Mouse (Mus musculus) forebrain, embryonic 13.5 days (tissue): Measurements from ENCODE around the gene Adamtsl3. TPM values are rescaled to one million over a fixed set of nuclear protein-coding genes. Genes with fewer than 3 reads are reported as not detected.

ENCODE experiments used
- ATAC-seq: fragments of 200-750 bp; cut with Nextera tagmentation; 2 replicates; pipeline ENCODE4 v1.8.0; 2017
- H3K27ac ChIP-seq: fragments of 300-500 bp; sonication (generic); 2 replicates; pipeline ENCODE4 v1.5.1; 2015; ENCODE audit warnings: inconsistent platforms, mild to moderate bottlenecking, moderate library complexity
- H3K27me3 ChIP-seq: fragments of 300-500 bp; sonication (generic); 2 replicates; pipeline ENCODE4 v1.6.1; 2015; ENCODE audit warnings: mild to moderate bottlenecking, inconsistent platforms
- H3K36me3 ChIP-seq: fragments of 300-500 bp; sonication (generic); 2 replicates; pipeline ENCODE4 v1.6.1; 2015; ENCODE audit warnings: mild to moderate bottlenecking, inconsistent platforms; ENCODE audit not compliant: poor library complexity, severe bottlenecking
- H3K4me1 ChIP-seq: fragments of 300-500 bp; sonication (generic); 2 replicates; pipeline ENCODE4 v1.6.1; 2015; ENCODE audit warnings: inconsistent platforms
- H3K4me2 ChIP-seq: fragments of 300-500 bp; sonication (generic); 2 replicates; pipeline ENCODE4 v1.6.1; 2015; ENCODE audit warnings: inconsistent platforms, mild to moderate bottlenecking, moderate library complexity
- H3K4me3 ChIP-seq: fragments of 300-500 bp; sonication (generic); 2 replicates; pipeline ENCODE4 v1.5.1; 2015; ENCODE audit warnings: mild to moderate bottlenecking, inconsistent platforms
- H3K9ac ChIP-seq: fragments of 300-500 bp; sonication (generic); 2 replicates; pipeline ENCODE4 v1.6.1; 2015; ENCODE audit warnings: mild to moderate bottlenecking, inconsistent platforms
- H3K9me3 ChIP-seq: fragments of 300-500 bp; sonication (generic); replicated peaks from 2 replicates; pipeline ENCODE4 v1.6.1; 2016; ENCODE audit warnings: inconsistent platforms
- WGBS: fragments of 180-500 bp; shearing (Covaris S2); methylation state at CpG from one replicate; pipeline ENCODE4 v1.1.7; 2015; 5-methylcytosine and 5-hydroxymethylcytosine counted together
- polyA plus RNA-seq: library from polyadenylated mRNA; unstranded; fragments of >200 nt; fragmentation: Nextera tagmentation; extraction: Ambion mirVana; gene quantifications from 2 replicates; pipeline ENCODE4 v1.2.1, GENCODE M21; 2015

Adamtsl3 gene
- polyA plus RNA-seq, 1 experiment from 2014 or later = 0.57 TPM

DNA sequence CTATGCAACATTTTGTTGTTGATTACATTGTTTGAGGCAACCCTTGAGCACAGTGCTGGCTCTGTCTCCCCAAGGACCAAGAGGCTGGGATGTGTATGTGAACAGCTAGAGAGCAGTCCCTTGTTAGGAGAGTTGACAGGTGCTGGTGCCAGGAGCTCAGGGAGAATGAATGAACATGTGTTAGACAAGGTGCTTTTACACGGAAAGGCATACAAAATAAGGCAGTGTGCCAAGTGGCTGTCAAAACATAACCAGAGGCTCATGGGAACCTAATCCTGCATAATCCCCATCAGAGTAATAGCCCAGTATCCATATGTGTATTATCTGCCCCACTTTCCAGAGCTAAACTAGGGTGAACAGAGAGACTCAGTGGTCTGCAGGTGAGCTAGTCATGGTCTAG is 1.5 kb upstream of the Adamtsl3 start:
- Histone ChIP-seq H3K4me1 (peaks cover 33% of the 10 kb centered on the region), H3K27me3 (peaks cover 56% of the 10 kb centered on the region), H3K9ac (no peak overlapping the region), H3K9me3 (no peaks in the 10 kb centered on the region), H3K36me3 (no peaks in the 10 kb centered on the region), H3K4me2 (no peak overlapping the region), H3K4me3 (no peak overlapping the region), H3K27ac (no peak overlapping the region)
- ATAC-seq = peak; percentile 36
- WGBS = 35% methylated on average over 1 of the region's 1 CpGs

- peak; percentile 50 for ATAC-seq
- H3K9me3 ChIP-seq = no peaks in the 10 kb centered on the region
- no peaks in the 10 kb centered on the region for H3K36me3 ChIP-seq
- H3K27ac ChIP-seq = no peak overlapping the region
- WGBS = 1% methylated on average over 34 of the region's 34 CpGs
- peak overlapping the region; percentile 54 for H3K4me3 ChIP-seq
- peaks cover 33% of the 10 kb centered on the region for H3K4me1 ChIP-seq
- peak overlapping the region; percentile 61; the same call in 1 of the 2 replicates for H3K9ac ChIP-seq
- peaks cover 54% of the 10 kb centered on the region for H3K27me3 ChIP-seq
- H3K4me2 ChIP-seq = peak overlapping the region; percentile 87
These were observed 638 bp downstream of the Adamtsl3 start for GRCm38 (mm10) chr7:82336132-82336531.

DNA sequence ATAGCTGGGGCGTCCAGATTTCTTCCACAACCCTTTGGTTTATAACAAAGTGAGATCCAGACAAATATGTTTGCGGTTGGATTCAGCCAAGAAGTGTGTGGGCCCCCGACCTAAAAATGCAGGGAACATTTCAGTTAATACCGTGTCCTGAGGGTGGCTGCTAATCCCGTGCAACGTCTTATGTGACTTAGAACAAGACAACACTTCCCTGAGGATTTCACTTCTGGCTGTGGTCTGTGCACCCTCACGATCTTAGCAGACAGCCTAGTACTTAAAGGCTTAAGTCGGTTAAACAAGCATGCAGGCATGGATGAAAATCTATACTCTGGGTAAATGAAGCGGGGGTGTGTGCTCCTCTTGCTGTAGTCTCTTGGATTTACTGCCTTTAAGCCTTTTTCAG is 2.6 kb downstream of the Adamtsl3 start:
- Histone ChIP-seq H3K36me3 (no peaks in the 10 kb centered on the region), H3K4me2 (no peak overlapping the region), H3K27ac (no peak overlapping the region), H3K27me3 (peaks cover 51% of the 10 kb centered on the region), H3K9ac (no peak overlapping the region), H3K4me1 (peaks cover 26% of the 10 kb centered on the region), H3K9me3 (no peaks in the 10 kb centered on the region), H3K4me3 (no peak overlapping the region)
- ATAC-seq = no peak
- 92% methylated on average over 9 of the region's 9 CpGs for WGBS

- H3K9ac ChIP-seq = no peak overlapping the region
- no peaks in the 10 kb centered on the region for H3K9me3 ChIP-seq
- ATAC-seq = no peak
- H3K36me3 ChIP-seq = no peaks in the 10 kb centered on the region
- WGBS = 86% methylated on average over 4 of the region's 4 CpGs
- no peak overlapping the region for H3K4me3 ChIP-seq
- H3K27me3 ChIP-seq = peaks cover 49% of the 10 kb centered on the region
- H3K4me1 ChIP-seq = peaks cover 26% of the 10 kb centered on the region
- no peak overlapping the region for H3K4me2 ChIP-seq
- no peak overlapping the region for H3K27ac ChIP-seq
These were observed 3.0 kb downstream of the Adamtsl3 start for GRCm38 (mm10) chr7:82338532-82338931.

- no peak for ATAC-seq
- Histone ChIP-seq H3K4me2 (no peak overlapping the region), H3K27me3 (peaks cover 43% of the 10 kb centered on the region), H3K4me3 (no peak overlapping the region), H3K9ac (no peak overlapping the region), H3K4me1 (peaks cover 20% of the 10 kb centered on the region), H3K36me3 (no peaks in the 10 kb centered on the region), H3K9me3 (no peaks in the 10 kb centered on the region), H3K27ac (no peak overlapping the region)
- WGBS = 57% methylated on average over 3 of the region's 3 CpGs
These were observed 3.7 kb downstream of the Adamtsl3 start for GRCm38 (mm10) chr7:82339214-82339613.

DNA sequence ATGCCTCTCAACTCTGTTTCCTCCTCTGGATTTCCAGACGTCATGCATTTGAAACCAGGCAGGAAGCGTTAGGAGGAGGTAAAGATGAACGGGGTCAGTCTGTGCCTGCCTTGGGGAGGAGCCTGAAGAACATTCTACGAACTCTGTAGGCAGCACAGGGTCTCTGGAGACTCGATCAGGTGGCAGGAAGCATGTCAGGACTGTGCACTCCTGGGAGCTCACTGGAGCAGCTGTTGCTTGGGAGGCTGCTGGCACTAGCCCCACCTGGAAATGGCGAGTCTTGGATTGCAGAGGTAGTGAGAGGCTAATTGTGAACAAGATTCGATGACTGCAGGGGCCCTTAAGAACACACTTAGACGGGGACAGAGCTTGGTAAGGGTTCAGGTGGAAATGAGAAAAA is 6.0 kb downstream of the Adamtsl3 start:
- Histone ChIP-seq H3K4me1 (no peaks in the 10 kb centered on the region), H3K4me2 (no peak overlapping the region), H3K9ac (no peak overlapping the region), H3K27ac (no peak overlapping the region), H3K4me3 (no peak overlapping the region), H3K36me3 (no peaks in the 10 kb centered on the region), H3K9me3 (no peaks in the 10 kb centered on the region), H3K27me3 (peaks cover 20% of the 10 kb centered on the region)
- WGBS = 55% methylated on average over 8 of the region's 8 CpGs
- ATAC-seq = no peak

DNA sequence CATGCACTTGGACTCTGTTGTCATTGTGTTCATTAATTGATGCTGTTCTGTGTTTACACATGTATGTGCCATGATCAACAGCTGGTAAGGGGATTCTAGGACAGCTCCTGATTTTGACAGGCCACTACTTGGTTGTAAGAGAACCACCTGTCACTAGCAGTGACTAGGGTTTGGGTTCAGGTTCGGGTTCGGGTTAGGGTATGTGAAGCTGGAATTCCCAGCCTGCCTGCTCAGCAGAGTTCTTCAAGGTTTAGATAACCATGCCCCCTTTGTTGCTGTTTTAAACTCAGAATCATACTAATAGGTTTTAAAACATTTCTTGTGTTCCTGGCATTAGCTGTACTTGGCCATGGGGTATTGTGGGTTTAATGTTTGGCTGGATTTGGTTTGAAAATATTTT is 11.2 kb downstream of the Adamtsl3 start:
- WGBS = 85% methylated on average over 2 of the region's 2 CpGs
- ATAC-seq = no peak
- no peaks in the 10 kb centered on the region for H3K9me3 ChIP-seq

DNA sequence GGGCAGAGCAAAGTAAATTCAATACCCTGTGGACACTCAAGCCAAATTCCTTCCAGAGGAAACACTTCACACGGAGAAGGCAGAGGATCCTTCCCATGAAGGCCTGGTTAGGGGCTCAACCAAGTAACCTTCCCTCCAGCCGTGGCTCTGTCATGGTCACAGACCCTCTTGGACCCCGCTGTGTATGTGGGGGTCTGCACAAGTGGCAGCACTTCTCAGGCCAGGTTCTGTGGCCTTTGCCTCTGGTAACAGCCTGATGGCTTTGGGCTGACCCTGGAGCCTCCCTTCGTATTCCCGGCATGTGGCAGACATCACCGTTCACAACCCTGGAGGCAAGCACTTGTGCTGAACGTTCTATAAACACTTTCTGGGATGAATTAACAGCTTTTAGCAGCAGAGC is 14.3 kb downstream of the Adamtsl3 start:
- no peak for ATAC-seq

More for the DNA sequence above, 11.2 kb downstream of the Adamtsl3 start:
- Histone ChIP-seq H3K4me3 (no peak overlapping the region), H3K27ac (no peak overlapping the region), H3K27me3 (no peaks in the 10 kb centered on the region), H3K36me3 (no peaks in the 10 kb centered on the region), H3K4me2 (no peak overlapping the region), H3K9ac (no peak overlapping the region), H3K4me1 (no peaks in the 10 kb centered on the region)

DNA sequence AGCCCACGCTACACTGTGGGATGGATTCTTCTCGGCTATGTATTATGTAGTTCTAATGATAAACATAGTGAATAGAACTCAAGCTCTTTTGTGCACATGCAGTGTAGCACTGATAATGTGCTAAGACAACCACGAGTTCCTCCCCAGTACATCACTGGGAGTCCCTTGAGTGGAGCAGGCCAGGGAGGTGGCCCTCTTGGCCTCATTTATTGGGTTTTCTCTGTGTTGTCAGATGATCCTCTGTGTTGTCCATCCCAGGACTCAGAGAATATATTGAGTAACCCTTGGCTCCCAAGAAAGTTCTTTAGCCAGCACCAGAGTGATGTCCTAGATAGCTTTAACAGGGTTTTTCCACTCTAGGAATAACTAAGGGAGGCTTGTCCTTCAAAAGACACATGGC is 14.9 kb downstream of the Adamtsl3 start:
- Histone ChIP-seq H3K36me3 (no peaks in the 10 kb centered on the region), H3K9me3 (no peaks in the 10 kb centered on the region), H3K4me2 (no peak overlapping the region), H3K9ac (no peak overlapping the region), H3K4me3 (no peak overlapping the region), H3K27ac (no peak overlapping the region), H3K4me1 (no peaks in the 10 kb centered on the region), H3K27me3 (no peaks in the 10 kb centered on the region)
- ATAC-seq = no peak
- 69% methylated on average over 3 of the region's 3 CpGs for WGBS

More for the DNA sequence above, 14.3 kb downstream of the Adamtsl3 start:
- no peak overlapping the region for H3K4me3 ChIP-seq
- no peaks in the 10 kb centered on the region for H3K4me1 ChIP-seq
- H3K27me3 ChIP-seq = no peaks in the 10 kb centered on the region
- no peaks in the 10 kb centered on the region for H3K9me3 ChIP-seq
- WGBS = 90% methylated on average over 7 of the region's 7 CpGs
- H3K9ac ChIP-seq = no peak overlapping the region
- no peak overlapping the region for H3K4me2 ChIP-seq
- no peak overlapping the region for H3K27ac ChIP-seq
- H3K36me3 ChIP-seq = no peaks in the 10 kb centered on the region

DNA sequence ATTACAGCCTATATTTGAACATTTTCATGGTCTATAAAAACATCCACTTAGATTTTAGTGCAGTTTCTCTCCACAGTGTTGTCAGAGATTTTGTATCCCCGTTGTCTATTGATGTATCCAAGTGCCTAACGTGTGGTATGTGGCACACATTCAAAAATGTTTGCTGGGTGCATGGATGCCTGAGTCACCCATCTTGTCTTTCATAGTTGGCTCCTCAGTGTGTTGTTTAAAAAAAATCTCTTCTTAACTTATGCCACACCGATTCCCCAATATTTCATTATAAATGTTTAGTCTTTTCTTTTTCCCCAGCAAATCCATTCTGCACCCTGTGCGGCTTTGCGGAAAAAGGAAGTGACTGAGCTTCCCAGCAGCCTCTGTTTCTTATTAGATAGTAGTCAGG is 23.7 kb downstream of the Adamtsl3 start:
- no peak overlapping the region for H3K27ac ChIP-seq
- H3K27me3 ChIP-seq = no peaks in the 10 kb centered on the region
- WGBS = 86% methylated on average over 5 of the region's 5 CpGs
- H3K9me3 ChIP-seq = no peaks in the 10 kb centered on the region
- no peaks in the 10 kb centered on the region for H3K4me1 ChIP-seq
- no peak for ATAC-seq
- no peak overlapping the region for H3K9ac ChIP-seq
- H3K36me3 ChIP-seq = no peaks in the 10 kb centered on the region
- H3K4me3 ChIP-seq = no peak overlapping the region
- H3K4me2 ChIP-seq = no peak overlapping the region

GRCm38 (mm10) chr7:82359674-82360073 is 24.2 kb downstream of the Adamtsl3 start:
- no peaks in the 10 kb centered on the region for H3K27me3 ChIP-seq
- no peaks in the 10 kb centered on the region for H3K36me3 ChIP-seq
- H3K4me1 ChIP-seq = 0 out of 2 replicates have a peak, but pooled peaks cover 3% of the 10 kb centered on the region
- no peak overlapping the region for H3K27ac ChIP-seq
- no peak overlapping the region for H3K9ac ChIP-seq
- ATAC-seq = no peak
- H3K9me3 ChIP-seq = no peaks in the 10 kb centered on the region
- no peak overlapping the region for H3K4me2 ChIP-seq
- WGBS = 68% methylated on average over 5 of the region's 5 CpGs
- H3K4me3 ChIP-seq = no peak overlapping the region

DNA sequence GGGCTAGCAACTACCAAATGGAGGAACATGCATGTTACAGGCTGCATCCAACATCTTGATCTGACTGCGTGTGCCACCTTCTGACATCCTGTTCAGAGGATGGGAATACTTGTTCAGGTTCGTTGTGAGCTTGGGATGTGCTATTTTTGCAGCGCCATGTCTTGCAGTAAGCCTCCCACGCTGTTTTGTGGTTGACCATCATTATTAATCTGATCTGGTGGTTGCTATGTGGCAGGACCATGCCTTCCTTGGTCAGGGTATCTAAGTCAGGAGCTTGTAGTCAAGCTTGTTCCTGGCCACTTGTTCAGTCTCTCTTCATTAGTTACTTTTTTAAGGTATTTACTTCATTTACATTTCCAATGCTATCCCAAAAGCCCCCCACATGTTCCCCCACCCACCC is 24.7 kb downstream of the Adamtsl3 start:
- Histone ChIP-seq H3K4me3 (no peak overlapping the region), H3K9me3 (no peaks in the 10 kb centered on the region), H3K27ac (no peak overlapping the region), H3K27me3 (no peaks in the 10 kb centered on the region), H3K4me1 (0 out of 2 replicates have a peak, but pooled peaks cover 3% of the 10 kb centered on the region), H3K9ac (no peak overlapping the region), H3K36me3 (no peaks in the 10 kb centered on the region), H3K4me2 (no peak overlapping the region)
- no peak for ATAC-seq
- WGBS = 95% methylated on average over 4 of the region's 4 CpGs

DNA sequence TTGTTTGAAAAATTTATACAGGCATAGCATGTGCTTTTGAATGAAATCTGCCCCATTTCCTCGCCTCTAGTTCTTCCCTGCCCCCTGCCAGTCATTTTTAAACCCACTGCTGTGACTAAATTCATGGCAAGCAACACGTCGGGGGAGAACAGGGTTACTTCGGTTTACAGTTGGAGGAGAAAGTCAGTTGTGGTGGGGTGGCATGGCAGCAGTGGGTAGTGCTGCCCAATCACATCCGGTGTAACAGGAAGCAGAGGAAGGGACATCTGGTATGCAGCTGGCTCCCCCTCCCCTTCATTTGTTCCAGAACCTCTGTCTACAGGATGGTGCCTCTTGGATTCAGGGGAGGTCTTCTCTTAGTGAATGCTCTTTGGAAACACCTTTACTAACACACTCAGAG is 25.6 kb downstream of the Adamtsl3 start:
- Histone ChIP-seq H3K4me3 (no peak overlapping the region), H3K9me3 (no peaks in the 10 kb centered on the region), H3K9ac (no peak overlapping the region), H3K4me1 (0 out of 2 replicates have a peak, but pooled peaks cover 3% of the 10 kb centered on the region), H3K27me3 (no peaks in the 10 kb centered on the region), H3K4me2 (no peak overlapping the region), H3K36me3 (no peaks in the 10 kb centered on the region), H3K27ac (no peak overlapping the region)
- no peak for ATAC-seq
- 84% methylated on average over 5 of the region's 5 CpGs for WGBS
